26 mouse cellular contexts compared by ENCODE assay signal in the genomic region with DNA sequence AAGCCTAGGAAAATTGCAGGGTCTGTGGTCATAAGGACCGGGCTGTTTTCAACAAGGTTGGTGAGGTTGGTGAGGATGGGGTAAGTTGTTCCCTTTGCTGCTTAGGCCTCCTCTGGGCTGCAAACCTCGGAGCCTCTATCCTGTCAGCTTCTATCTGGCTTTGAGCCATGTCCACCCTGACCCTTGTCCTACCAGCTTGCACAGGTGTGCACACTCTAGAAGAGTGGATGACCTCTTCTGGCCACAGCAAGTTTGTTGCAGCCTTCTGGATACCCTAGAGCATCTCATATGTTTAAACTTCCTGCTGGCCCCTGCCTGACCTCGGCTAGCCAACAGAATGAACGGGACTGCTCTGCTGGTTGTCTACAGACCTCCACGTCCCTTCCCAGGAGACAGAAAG. TPM values are rescaled to one million over a fixed set of nuclear protein-coding genes. Genes with fewer than 3 reads are reported as not detected.
DNase-seq lines count a peak whose midpoint lies in the region; ATAC-seq lines count a peak whose summit lies in the region.
"Had no signal": no experiment of that assay in that cellular context is flagged by ENCODE, and none has a peak within 500 bp of the region (broad histone marks: within the 10 kb centered on the region; RNA-seq: fewer than 3 reads in every experiment).

No protein-coding gene starts in this region.

- H3K27ac ChIP-seq in liver, embryonic 11.5 days (ENCODE audit: low read depth, low read length), result no peak overlapping the region
- H3K27ac ChIP-seq in liver, embryonic 16.5 days (ENCODE audit: low read length), result no peak overlapping the region
- H3K27ac ChIP-seq in heart, embryonic 10.5 days, result no peak overlapping the region
- H3K27ac ChIP-seq: embryonic facial prominence, embryonic 10.5 days; embryonic facial prominence, embryonic 15.5 days; forebrain, embryonic 12.5 days; hindbrain, embryonic 13.5 days had no signal

- H3K9me3 ChIP-seq in liver, embryonic 11.5 days (ENCODE audit: control insufficient read depth, low read length), result no peaks in the 10 kb centered on the region
- no peaks in the 10 kb centered on the region for H3K9me3 ChIP-seq in liver, embryonic 16.5 days (replicated peaks; ENCODE audit: control insufficient read depth, low read length)
- H3K9me3 ChIP-seq in heart, embryonic 10.5 days, result no peaks in the 10 kb centered on the region
- H3K9me3 ChIP-seq: embryonic facial prominence, embryonic 10.5 days; embryonic facial prominence, embryonic 15.5 days; forebrain, embryonic 12.5 days; heart, embryonic 12.5 days; hindbrain, embryonic 13.5 days had no signal

- peak; percentile 27 for DNase-seq in kidney, postnatal 10 days
- DNase-seq in kidney, adult 11 months, result no peak
- DNase-seq in liver, result peak; percentile 19
- no peak for DNase-seq in liver, embryonic 11.5 days (ENCODE audit: low spot score)
- DNase-seq in right cerebral cortex, postnatal 14 days, result no peak
- no peak for DNase-seq in heart, embryonic 10.5 days (ENCODE audit: low spot score)
- DNase-seq: adrenal gland, postnatal 14 days; cerebellum, adult 11 months; cerebellum, adult 9-11 months; forebrain, postnatal 0 days; gastrocnemius, postnatal 14 days; heart, adult 18-20 months; heart, postnatal 4 days; lung, adult 18-20 months; lung, postnatal 4 days; midbrain, embryonic 14.5 days; thymus, postnatal 14 days had no signal

- H3K4me1 ChIP-seq in liver, embryonic 11.5 days (replicated peaks; ENCODE audit: control insufficient read depth, insufficient read depth, low read length), result peaks cover 12% of the 10 kb centered on the region
- H3K4me1 ChIP-seq in liver, embryonic 16.5 days (ENCODE audit: control insufficient read depth, low read depth, low read length), result no peaks in the 10 kb centered on the region
- peaks cover 10% of the 10 kb centered on the region for H3K4me1 ChIP-seq in heart, embryonic 10.5 days
- H3K4me1 ChIP-seq: embryonic facial prominence, embryonic 15.5 days had no signal

- no peaks in the 10 kb centered on the region for H3K27me3 ChIP-seq in liver, embryonic 11.5 days (replicated peaks; ENCODE audit: control insufficient read depth, insufficient read depth, low read length)
- H3K27me3 ChIP-seq in liver, embryonic 16.5 days (ENCODE audit: control insufficient read depth, insufficient read depth, low read depth, low read length), result no peaks in the 10 kb centered on the region
- no peaks in the 10 kb centered on the region for H3K27me3 ChIP-seq in heart, embryonic 10.5 days (ENCODE audit: insufficient read depth, poor library complexity, severe bottlenecking)
- H3K27me3 ChIP-seq: embryonic facial prominence, embryonic 15.5 days; forebrain, embryonic 12.5 days; heart, embryonic 12.5 days; hindbrain, embryonic 13.5 days had no signal

- H3K9ac ChIP-seq in liver, embryonic 11.5 days (ENCODE audit: low read depth, low read length), result no peak overlapping the region
- no peak overlapping the region for H3K9ac ChIP-seq in liver, embryonic 16.5 days (ENCODE audit: low read depth, low read length)
- H3K9ac ChIP-seq: embryonic facial prominence, embryonic 15.5 days; forebrain, embryonic 12.5 days; forebrain, postnatal 0 days; heart, embryonic 12.5 days; hindbrain, embryonic 13.5 days had no signal

- H3K4me3 ChIP-seq in liver, embryonic 11.5 days (ENCODE audit: low read depth, low read length), result no peak overlapping the region
- H3K4me3 ChIP-seq in liver, embryonic 16.5 days (ENCODE audit: low read depth, low read length), result no peak overlapping the region
- no peak overlapping the region for H3K4me3 ChIP-seq in heart, embryonic 10.5 days
- H3K4me3 ChIP-seq: embryonic facial prominence, embryonic 10.5 days; embryonic facial prominence, embryonic 15.5 days; forebrain, embryonic 12.5 days; heart, embryonic 12.5 days; hindbrain, embryonic 13.5 days had no signal

- WGBS in liver, embryonic 11.5 days, result 41% methylated on average over 5 of the region's 5 CpGs
- 42% methylated on average over 5 of the region's 5 CpGs for WGBS in liver, embryonic 16.5 days (ENCODE audit: insufficient replicate concordance)
- 53% methylated on average over 5 of the region's 5 CpGs for WGBS in heart, embryonic 10.5 days

- H3K36me3 ChIP-seq in liver, embryonic 11.5 days (ENCODE audit: control insufficient read depth, insufficient read depth, low read length), result no peaks in the 10 kb centered on the region
- H3K36me3 ChIP-seq in liver, embryonic 16.5 days (ENCODE audit: control insufficient read depth, insufficient read depth), result no peaks in the 10 kb centered on the region
- H3K36me3 ChIP-seq in heart, embryonic 10.5 days, result no peaks in the 10 kb centered on the region
- H3K36me3 ChIP-seq: embryonic facial prominence, embryonic 10.5 days; embryonic facial prominence, embryonic 15.5 days; forebrain, embryonic 12.5 days; heart, embryonic 12.5 days; hindbrain, embryonic 13.5 days had no signal

- peak; percentile 45; the same call in 1 of the 2 replicates for ATAC-seq in liver, embryonic 11.5 days (replicated peaks; ENCODE audit: low FRiP score)
- peak; percentile 87 for ATAC-seq in liver, embryonic 16.5 days (ENCODE audit: low read depth)
- ATAC-seq: CD4-positive, CD25-positive, alpha-beta regulatory T cell, adult 4 months; forebrain, postnatal 0 days; intestine, embryonic 16.5 days; lung, postnatal 0 days had no signal

- no peak overlapping the region for H3K4me2 ChIP-seq in liver, embryonic 11.5 days
- no peak overlapping the region for H3K4me2 ChIP-seq in liver, embryonic 16.5 days (ENCODE audit: low read depth, low read length)
- H3K4me2 ChIP-seq: embryonic facial prominence, embryonic 15.5 days; forebrain, embryonic 12.5 days; heart, embryonic 12.5 days; hindbrain, embryonic 13.5 days had no signal

RNA-seq across cellular contexts. Expression of gene Caprin1, which starts 35.5 kb away (rescaled TPM):
- 345 and 405 TPM in 2 replicates for polyA plus RNA-seq in liver, embryonic 11.5 days (2014; fragmentation: Nextera tagmentation; extraction: Ambion mirVana)
- polyA plus RNA-seq in liver, embryonic 16.5 days (2015; fragmentation: Nextera tagmentation; extraction: Ambion mirVana), result 104 and 105 TPM in 2 replicates
- polyA plus RNA-seq in heart, embryonic 10.5 days (2016; fragmentation: Nextera tagmentation; extraction: Ambion mirVana), result 325 and 347 TPM in 2 replicates

Comparison
In these comparisons a context has a peak if more than half of its experiments do, and no peak if none do; other contexts are left out.
1. DNase-seq: peak in kidney, postnatal 10 days (single experiment) and liver (single experiment); none in kidney, adult 11 months (single experiment), liver, embryonic 11.5 days (single experiment), right cerebral cortex, postnatal 14 days (single experiment) and heart, embryonic 10.5 days (single experiment).